Mouse (Mus musculus) layer of hippocampus, adult 18-20 months (tissue): ENCODE measurements around the gene Slc9a8. TPM values are rescaled to one million over a fixed set of nuclear protein-coding genes. Genes with fewer than 3 reads are reported as not detected.

Experiments
- DNase-seq, 2 experiments: peaks; one replicate each; pipeline ENCODE4 v3.0.0; 2022; ENCODE audit warnings: low spot score in 2 of 2
- total RNA-seq, 2 experiments: library from RNA; stranded (reverse); gene quantifications; 2 replicates each; pipeline ENCODE4 v1.2.3; 2021

The Slc9a8 gene
- total RNA-seq, 2 experiments from 2014 or later, result 28.9 to 29.9 TPM

GRCm38 (mm10) chr2:167447629-167448028, 26.1 kb downstream of the Slc9a8 start:
- no peak for DNase-seq

GRCm38 (mm10) chr2:167449331-167450275, 28.1 kb downstream of the Slc9a8 start:
- peak in 1 of 2 experiments; percentile 51 for DNase-seq

DNA sequence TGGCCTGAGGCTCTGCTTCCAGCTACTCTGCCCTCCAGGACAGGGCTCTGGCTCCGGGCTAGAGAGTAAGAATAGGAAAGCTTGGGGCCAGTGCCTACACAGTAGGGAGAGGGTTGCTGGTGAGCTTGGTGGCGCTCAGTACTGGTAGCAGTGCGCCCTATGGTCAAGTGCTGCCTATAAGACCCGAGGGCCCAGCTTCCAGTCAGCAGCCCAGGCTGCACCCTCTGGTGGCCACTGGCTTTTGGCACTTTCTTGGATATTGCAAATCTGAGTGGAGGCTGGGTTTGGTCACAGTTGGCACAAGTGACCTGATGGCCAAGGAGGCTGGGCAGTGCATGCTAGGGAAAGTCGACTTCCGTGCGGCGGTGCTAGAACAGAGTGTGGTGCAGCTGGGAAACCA, 29.1 kb downstream of the Slc9a8 start:
- no peak for DNase-seq

- peak in 1 of 2 experiments; percentile 68 for DNase-seq
Measured at GRCm38 (mm10) chr2:167453814-167454213, 32.3 kb downstream of the Slc9a8 start.

GRCm38 (mm10) chr2:167456361-167457020, 35.0 kb downstream of the Slc9a8 start:
- DNase-seq, result no peak

- DNase-seq, result no peak
Measured at GRCm38 (mm10) chr2:167457213-167457612, 35.7 kb downstream of the Slc9a8 start.

DNA sequence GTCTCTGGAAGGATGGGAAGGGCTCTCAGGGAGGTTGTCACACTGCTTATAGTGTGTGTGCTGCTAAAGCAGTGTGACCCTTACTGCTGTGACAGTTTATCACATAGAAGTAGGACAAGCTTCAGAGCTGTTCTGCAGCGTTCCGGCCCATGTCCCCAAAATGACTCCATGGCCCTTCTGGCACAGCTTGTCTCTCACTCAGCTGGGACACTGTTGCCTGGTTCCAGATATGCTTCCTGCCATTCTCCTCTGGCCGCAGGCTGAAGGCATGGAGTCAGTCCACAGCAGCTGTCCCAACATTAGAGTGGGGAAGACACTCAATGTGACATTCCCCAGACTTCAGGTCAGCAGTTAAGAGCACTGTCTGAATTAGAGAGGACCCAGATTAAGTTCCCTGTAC, 37.0 kb downstream of the Slc9a8 start:
- DNase-seq, result no peak

DNA sequence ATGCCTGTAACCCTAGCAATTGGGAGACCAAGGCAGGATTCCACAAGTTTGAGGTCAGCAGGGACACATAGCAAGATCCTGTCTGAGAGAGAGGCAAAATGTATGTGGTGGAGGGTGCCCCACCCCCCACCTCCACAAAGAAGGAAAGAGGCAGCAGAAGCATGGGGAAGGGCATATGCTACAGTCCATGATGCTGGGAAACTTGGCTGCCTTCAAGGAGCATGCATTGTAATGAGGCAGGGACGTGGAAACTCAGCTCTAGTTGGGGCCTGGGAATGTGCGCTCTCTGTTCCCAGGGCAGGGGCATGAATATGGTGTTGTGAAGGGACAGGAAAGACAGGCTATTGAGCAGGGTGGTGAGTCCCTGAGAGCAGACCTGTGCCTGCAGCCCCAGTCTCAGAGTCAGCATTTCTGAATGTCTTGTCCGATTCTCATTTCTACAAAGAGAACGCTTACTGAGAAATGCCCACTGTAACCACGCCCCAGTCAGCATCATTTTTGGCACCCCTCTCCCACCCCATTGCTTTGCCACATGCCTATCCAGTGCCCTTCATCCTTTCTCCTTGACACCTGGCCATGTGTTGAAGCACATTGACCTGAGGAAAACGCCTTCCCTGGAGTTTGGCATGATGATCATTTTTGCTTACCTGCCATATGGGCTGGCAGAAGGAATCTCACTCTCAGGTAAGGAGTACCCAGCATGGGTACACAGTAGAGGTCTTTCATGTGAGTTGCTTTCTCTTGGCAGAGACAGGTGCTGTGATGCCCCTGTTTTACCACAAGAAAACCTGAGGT, 37.8 kb downstream of the Slc9a8 start:
- DNase-seq, result no peak

DNA sequence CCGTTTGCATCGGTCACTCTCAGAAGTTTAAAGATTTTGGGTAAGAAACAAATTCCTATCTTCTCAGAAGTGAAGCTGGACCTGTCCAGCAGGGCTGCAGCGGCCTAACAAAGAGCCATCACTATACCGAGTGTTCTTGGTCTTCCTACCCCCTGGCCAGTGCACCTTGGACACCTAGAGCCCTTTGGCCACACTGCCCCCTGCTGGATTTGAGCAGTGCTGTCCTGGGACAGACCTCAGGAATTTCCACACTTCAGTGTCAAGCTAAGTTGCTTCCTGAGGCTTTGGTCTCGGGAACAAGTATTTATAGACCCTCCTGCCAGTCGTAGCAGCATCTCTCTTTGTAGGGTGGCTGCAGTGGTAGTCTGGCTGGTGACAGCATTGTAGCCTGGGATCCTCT, 41.4 kb downstream of the Slc9a8 start:
- DNase-seq, result no peak

DNA sequence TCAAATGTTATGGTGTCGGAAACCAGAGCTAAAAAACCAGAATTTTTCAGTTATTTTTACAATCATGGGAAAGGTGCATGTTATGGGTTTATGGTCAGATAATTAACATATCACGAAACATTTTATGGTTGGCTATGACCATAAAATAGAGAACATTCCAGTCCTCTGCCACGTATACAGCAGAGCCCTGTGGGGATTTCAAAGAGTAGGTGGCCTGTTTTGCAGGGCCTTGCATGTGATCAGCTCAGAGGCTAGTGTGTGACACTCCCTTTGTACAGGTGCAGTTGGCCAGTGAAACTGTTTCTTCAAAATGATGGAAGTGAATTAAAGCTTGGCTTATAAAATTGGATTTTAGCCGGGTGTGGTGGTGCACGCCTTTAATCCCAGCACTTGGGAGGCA, 42.3 kb downstream of the Slc9a8 start:
- DNase-seq, result no peak

- no peak for DNase-seq
Measured at GRCm38 (mm10) chr2:167465951-167466350, 44.4 kb downstream of the Slc9a8 start.

- DNase-seq, result no peak
Measured at GRCm38 (mm10) chr2:167467214-167467613, 45.7 kb downstream of the Slc9a8 start.

DNA sequence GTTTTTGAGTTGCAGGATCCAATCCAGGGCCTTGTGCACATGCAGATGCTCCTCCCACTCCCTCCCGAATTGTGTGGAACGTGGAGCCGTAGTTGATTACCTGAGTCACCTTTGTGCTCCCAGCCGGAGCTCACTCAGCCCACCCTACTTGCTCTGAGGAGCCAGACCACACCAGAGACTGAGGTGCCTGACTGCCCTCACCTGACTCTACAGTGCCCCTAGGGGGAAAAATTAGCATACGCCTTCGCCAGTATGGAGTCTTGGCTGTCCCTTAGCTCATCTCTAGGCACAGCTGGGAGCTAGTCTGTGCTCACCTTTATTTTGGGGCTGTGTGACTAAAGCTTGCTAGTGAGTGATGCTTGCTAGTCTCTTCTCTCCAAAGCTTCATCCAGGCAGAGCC, 46.9 kb downstream of the Slc9a8 start:
- no peak for DNase-seq

DNA sequence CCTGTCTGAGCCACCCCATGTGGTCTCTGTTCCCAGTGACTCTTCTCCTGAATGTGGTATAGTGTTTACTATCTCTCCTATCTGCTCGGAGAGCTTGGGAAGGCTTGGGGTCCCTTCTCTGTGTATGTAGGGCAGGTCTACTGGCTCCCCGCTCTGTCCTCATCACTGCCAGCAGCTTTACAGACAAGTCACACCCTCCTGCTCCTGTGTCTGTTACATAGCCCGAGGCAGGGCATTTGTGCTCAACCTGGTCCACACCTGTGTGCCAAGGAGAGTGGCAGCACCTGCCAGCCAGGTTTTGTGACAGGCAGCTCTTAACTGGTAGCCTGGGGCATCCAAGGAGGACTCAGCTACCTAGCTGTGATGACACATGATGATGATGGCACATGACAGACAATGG, 49.1 kb downstream of the Slc9a8 start:
- no peak for DNase-seq

DNA sequence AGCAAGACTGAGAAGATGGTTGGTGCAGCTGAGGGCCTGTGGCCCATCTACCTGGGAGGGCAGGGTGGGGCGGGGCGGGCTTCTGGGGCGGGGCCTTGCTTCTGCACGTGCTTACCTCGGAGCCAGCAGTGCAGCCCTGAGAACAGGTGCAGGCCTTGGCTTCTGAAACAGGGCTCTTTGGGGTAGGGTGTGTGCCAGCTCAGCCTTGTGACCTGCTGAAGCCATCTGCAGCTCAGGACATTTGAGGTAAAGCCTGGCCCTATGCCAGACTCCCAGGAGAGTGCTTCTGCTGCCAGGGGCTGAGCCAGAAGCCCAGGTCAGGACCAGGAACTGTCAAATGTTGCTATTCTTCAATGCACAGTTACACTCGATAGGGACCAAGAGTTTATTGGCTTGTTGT, 50.1 kb downstream of the Slc9a8 start:
- DNase-seq, result no peak

- no peak for DNase-seq
Measured at GRCm38 (mm10) chr2:167474218-167474617, 52.7 kb downstream of the Slc9a8 start.

GRCm38 (mm10) chr2:167475596-167475995, 54.1 kb downstream of the Slc9a8 start:
- no peak for DNase-seq

- DNase-seq, result peak; percentile 56 to 75
Measured at GRCm38 (mm10) chr2:167476200-167476688, 54.7 kb downstream of the Slc9a8 start.

- no peak for DNase-seq
Measured at GRCm38 (mm10) chr2:167476762-167477161, 55.2 kb downstream of the Slc9a8 start.

- DNase-seq, result no peak
Measured at GRCm38 (mm10) chr2:167478128-167478527, 56.6 kb downstream of the Slc9a8 start.

GRCm38 (mm10) chr2:167479501-167479900, 58.0 kb downstream of the Slc9a8 start:
- DNase-seq, result no peak
